Mouse (Mus musculus) lung, embryonic 14.5 days (tissue): ENCODE results near the gene Mfsd11. TPM values are rescaled to one million over a fixed set of nuclear protein-coding genes. Genes with fewer than 3 reads are reported as not detected.

Experiments
- ATAC-seq: fragments of 200-750 bp; cut with Nextera tagmentation; 2 replicates; pipeline ENCODE4 v1.8.0; 2017; ENCODE audit warnings: mild to moderate bottlenecking, moderate TSS enrichment, moderate library complexity; ENCODE audit not compliant: insufficient read depth
- DNase-seq: peaks from one replicate; pipeline ENCODE4 v3.0.0-alpha.2; 2015
- H3K27ac ChIP-seq: fragments of 300-500 bp; sonication (generic); 2 replicates; pipeline ENCODE4 v1.5.1; 2014; ENCODE audit warnings: low read depth, mild to moderate bottlenecking, moderate library complexity
- H3K27me3 ChIP-seq: fragments of 300-500 bp; sonication (generic); 2 replicates; pipeline ENCODE4 v1.6.1; 2014; ENCODE audit warnings: low read length, control low read depth; ENCODE audit not compliant: insufficient read depth
- H3K36me3 ChIP-seq: fragments of 300-500 bp; sonication (generic); 2 replicates; pipeline ENCODE4 v1.6.1; 2014; ENCODE audit warnings: control low read depth; ENCODE audit not compliant: insufficient read depth
- H3K4me1 ChIP-seq: fragments of 300-500 bp; sonication (generic); 2 replicates; pipeline ENCODE4 v1.6.1; 2014; ENCODE audit warnings: antibody characterized with exemption, control low read depth; ENCODE audit not compliant: insufficient read depth
- H3K4me2 ChIP-seq: fragments of 300-500 bp; sonication (generic); 2 replicates; pipeline ENCODE4 v1.6.1; 2014; ENCODE audit warnings: mild to moderate bottlenecking
- H3K4me3 ChIP-seq: fragments of 300-500 bp; sonication (generic); 2 replicates; pipeline ENCODE4 v1.5.1; 2014; ENCODE audit warnings: low read depth, low read length
- H3K9ac ChIP-seq: fragments of 300-500 bp; sonication (generic); 2 replicates; pipeline ENCODE4 v1.6.1; 2014
- H3K9me3 ChIP-seq: fragments of 300-500 bp; sonication (generic); 2 replicates; pipeline ENCODE4 v1.6.1; 2016; ENCODE audit warnings: low read depth, low read length, control low read depth
- CTCF ChIP-seq: IDR thresholded peaks from 2 replicates; pipeline ENCODE4 v1.5.1; 2016; ENCODE audit warnings: antibody characterized with exemption, low read depth
- WGBS: fragments of 180-500 bp; shearing (Covaris S2); extraction: QIAGEN DNeasy Blood & Tissue Kit; methylation state at CpG from one replicate; pipeline ENCODE4 v1.1.7; 2014; 5-methylcytosine and 5-hydroxymethylcytosine counted together
- polyA plus RNA-seq: library from polyadenylated mRNA; unstranded; fragments of >200 nt; fragmentation: Nextera tagmentation; extraction: Ambion mirVana; gene quantifications from 2 replicates; pipeline ENCODE4 v1.2.1, GENCODE M21; 2014

The Mfsd11 gene
- polyA plus RNA-seq, 1 experiment from 2014 or later = 31.8 TPM

- no peak overlapping the region for H3K4me2 ChIP-seq
- H3K36me3 ChIP-seq = peaks cover 57% of the 10 kb centered on the region
- ATAC-seq = no peak
- H3K4me1 ChIP-seq = no peaks in the 10 kb centered on the region
- TF ChIP-seq CTCF = no peak
- H3K9me3 ChIP-seq = no peaks in the 10 kb centered on the region
- no peak overlapping the region for H3K9ac ChIP-seq
- H3K27me3 ChIP-seq = no peaks in the 10 kb centered on the region
- no peak overlapping the region for H3K27ac ChIP-seq
- WGBS = 67% methylated on average over 12 of the region's 12 CpGs
- DNase-seq = no peak
- H3K4me3 ChIP-seq = no peak overlapping the region
Measured at GRCm38 (mm10) chr11:116865945-116866585, 13.8 kb downstream of the Mfsd11 start.

GRCm38 (mm10) chr11:116868129-116868528 is 15.9 kb downstream of the Mfsd11 start:
- DNase-seq = no peak
- WGBS = 73% methylated on average over 3 of the region's 3 CpGs
- Histone ChIP-seq H3K27me3 (no peaks in the 10 kb centered on the region), H3K9me3 (no peaks in the 10 kb centered on the region), H3K4me3 (no peak overlapping the region), H3K27ac (no peak overlapping the region), H3K9ac (no peak overlapping the region), H3K4me2 (no peak overlapping the region), H3K36me3 (peaks cover 57% of the 10 kb centered on the region), H3K4me1 (no peaks in the 10 kb centered on the region)
- ATAC-seq = no peak
- TF ChIP-seq CTCF = no peak

GRCm38 (mm10) chr11:116869223-116869622 is 17.0 kb downstream of the Mfsd11 start:
- Histone ChIP-seq H3K27ac (no peak overlapping the region), H3K27me3 (no peaks in the 10 kb centered on the region), H3K4me1 (no peaks in the 10 kb centered on the region), H3K9me3 (no peaks in the 10 kb centered on the region), H3K4me2 (no peak overlapping the region), H3K9ac (no peak overlapping the region), H3K4me3 (no peak overlapping the region), H3K36me3 (peaks cover 60% of the 10 kb centered on the region)
- no peak for ATAC-seq
- peak; percentile 55 for DNase-seq
- 59% methylated on average over 8 of the region's 8 CpGs for WGBS
- no peak for TF ChIP-seq CTCF

- no peak for ATAC-seq
- no peak for TF ChIP-seq CTCF
- no peaks in the 10 kb centered on the region for H3K27me3 ChIP-seq
Measured at GRCm38 (mm10) chr11:116869641-116870040, 17.4 kb downstream of the Mfsd11 start.

GRCm38 (mm10) chr11:116871538-116871937 is 19.3 kb downstream of the Mfsd11 start:
- WGBS = 81% methylated on average over 9 of the region's 9 CpGs
- H3K36me3 ChIP-seq = peaks cover 53% of the 10 kb centered on the region
- H3K27ac ChIP-seq = no peak overlapping the region
- TF ChIP-seq CTCF = no peak
- H3K4me1 ChIP-seq = no peaks in the 10 kb centered on the region
- ATAC-seq (no peak), DNase-seq (no peak)
- no peak overlapping the region for H3K4me3 ChIP-seq
- no peak overlapping the region for H3K9ac ChIP-seq
- H3K4me2 ChIP-seq = no peak overlapping the region
- no peaks in the 10 kb centered on the region for H3K27me3 ChIP-seq
- no peaks in the 10 kb centered on the region for H3K9me3 ChIP-seq

More at GRCm38 (mm10) chr11:116869641-116870040, 17.4 kb downstream of the Mfsd11 start:
- no peaks in the 10 kb centered on the region for H3K4me1 ChIP-seq
- no peak overlapping the region for H3K4me2 ChIP-seq
- 74% methylated on average over 4 of the region's 4 CpGs for WGBS
- H3K36me3 ChIP-seq = peaks cover 60% of the 10 kb centered on the region
- H3K9me3 ChIP-seq = no peaks in the 10 kb centered on the region
- DNase-seq = no peak
- no peak overlapping the region for H3K27ac ChIP-seq
- no peak overlapping the region for H3K9ac ChIP-seq
- no peak overlapping the region for H3K4me3 ChIP-seq

GRCm38 (mm10) chr11:116873987-116874386 is 21.7 kb downstream of the Mfsd11 start:
- H3K4me1 ChIP-seq = no peaks in the 10 kb centered on the region
- H3K36me3 ChIP-seq = peaks cover 43% of the 10 kb centered on the region
- H3K27me3 ChIP-seq = no peaks in the 10 kb centered on the region
- no peak overlapping the region for H3K4me2 ChIP-seq
- H3K27ac ChIP-seq = no peak overlapping the region
- ATAC-seq = no peak
- H3K4me3 ChIP-seq = no peak overlapping the region
- TF ChIP-seq CTCF = no peak
- no peaks in the 10 kb centered on the region for H3K9me3 ChIP-seq
- DNase-seq = no peak
- 75% methylated on average over 20 of the region's 20 CpGs for WGBS
- no peak overlapping the region for H3K9ac ChIP-seq

GRCm38 (mm10) chr11:116878454-116878853 is 26.2 kb downstream of the Mfsd11 start:
- Histone ChIP-seq H3K9ac (no peak overlapping the region), H3K4me2 (no peak overlapping the region), H3K27ac (no peak overlapping the region), H3K27me3 (no peaks in the 10 kb centered on the region), H3K4me3 (no peak overlapping the region), H3K9me3 (no peaks in the 10 kb centered on the region), H3K4me1 (no peaks in the 10 kb centered on the region), H3K36me3 (peaks cover 17% of the 10 kb centered on the region; the same call in 1 of the 2 replicates)
- no peak for DNase-seq
- TF ChIP-seq CTCF = no peak
- 87% methylated on average over 8 of the region's 8 CpGs for WGBS
- no peak for ATAC-seq
